Mouse (Mus musculus): ENCODE measurements around the gene Tmem87b.

Tmem87b gene

DNA sequence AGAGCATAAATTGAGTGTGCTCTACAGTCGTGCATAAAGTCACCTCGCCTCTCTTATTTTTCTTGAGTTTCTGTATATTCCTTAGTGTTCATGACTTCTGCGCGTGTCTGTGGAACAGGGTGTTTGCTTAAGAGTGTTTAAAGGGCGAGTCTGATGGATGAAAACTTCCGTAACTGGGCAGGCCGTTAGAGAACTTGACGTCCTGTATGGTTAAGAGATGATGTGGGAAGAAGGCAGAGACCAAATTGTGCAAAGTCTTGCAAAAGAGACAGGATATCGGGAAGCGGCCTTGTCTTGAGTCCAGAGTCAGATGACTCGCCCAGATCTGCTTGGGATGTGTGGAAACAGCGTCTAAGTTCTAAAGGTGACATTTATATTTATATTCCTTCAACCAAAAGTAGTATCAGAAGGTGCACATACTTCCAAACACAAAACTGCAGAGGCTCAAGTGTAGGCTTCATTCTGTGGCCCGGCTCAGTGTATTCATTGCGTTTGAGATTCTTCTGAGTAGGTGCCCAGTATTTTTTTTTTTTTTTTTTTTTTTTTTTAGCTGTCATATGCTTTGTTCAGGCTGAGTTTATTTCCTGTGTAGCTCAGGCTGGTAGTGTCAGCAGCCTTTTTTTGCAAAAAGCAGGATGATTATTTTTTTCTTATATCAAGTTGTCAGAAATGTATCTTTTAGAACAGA, 1.2 kb downstream of the Tmem87b start:
- no peak for DNase-seq (ENCODE audit: low read depth, low spot score)

DNA sequence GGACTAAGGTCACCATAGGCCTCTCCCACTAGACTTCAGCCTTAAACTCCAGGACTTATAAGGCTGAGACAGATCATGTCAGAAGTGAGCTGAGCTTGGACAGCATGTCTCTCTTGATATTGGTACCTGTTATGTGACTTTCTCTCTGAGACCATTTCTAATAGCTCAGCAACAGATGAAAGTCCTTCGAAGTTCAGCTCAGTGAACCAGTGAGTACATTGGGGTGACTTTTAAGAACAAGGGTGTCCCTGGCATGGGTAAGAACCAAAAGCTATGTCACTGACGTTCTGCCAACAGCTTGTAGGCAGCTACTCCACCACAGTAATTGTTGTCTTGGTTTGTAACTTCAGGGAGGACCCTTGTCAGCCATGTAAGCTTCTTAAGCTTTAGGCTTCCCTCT, 2.7 kb downstream of the Tmem87b start:
- DNase-seq (ENCODE audit: low read depth, low spot score): no peak

DNA sequence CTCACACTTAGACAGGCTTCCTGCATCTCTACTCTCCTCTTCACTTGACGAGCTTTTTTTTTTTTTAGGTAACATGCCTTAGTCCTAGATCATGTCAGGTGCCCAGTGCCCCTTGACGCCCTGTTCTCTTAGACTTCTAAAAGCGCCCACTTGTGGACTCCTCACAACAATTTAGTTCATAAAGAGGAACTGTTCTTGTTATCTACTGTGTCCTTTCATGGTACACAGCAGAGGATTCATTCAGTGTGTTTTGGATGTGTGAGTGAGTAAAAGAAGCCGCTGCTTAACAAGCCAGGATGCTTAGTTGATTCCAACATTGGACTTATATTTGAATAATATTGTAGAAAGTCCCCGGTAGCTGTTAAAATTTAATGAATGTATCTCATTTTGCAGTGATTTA, 6.0 kb downstream of the Tmem87b start:
- no peak for DNase-seq (ENCODE audit: low read depth, low spot score)

DNA sequence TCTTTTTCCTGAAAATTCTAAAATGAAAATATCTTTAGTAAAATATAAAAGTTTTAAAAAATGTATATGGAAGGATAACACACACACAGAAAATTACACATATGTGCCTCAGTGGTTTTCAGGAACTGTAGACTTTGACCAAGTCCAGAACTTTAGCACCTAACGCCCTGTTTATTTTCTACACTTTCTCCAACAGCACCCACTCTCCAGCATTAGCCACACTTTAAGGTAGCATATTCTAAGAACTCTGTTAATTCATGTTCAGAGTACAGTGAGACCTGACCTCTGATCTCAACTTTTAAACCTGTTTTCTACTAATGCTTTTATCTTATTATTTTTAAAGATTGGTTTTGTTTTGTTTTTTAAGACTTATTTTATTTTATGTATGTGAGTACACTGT, 9.9 kb downstream of the Tmem87b start:
- DNase-seq (ENCODE audit: low read depth, low spot score): no peak

DNA sequence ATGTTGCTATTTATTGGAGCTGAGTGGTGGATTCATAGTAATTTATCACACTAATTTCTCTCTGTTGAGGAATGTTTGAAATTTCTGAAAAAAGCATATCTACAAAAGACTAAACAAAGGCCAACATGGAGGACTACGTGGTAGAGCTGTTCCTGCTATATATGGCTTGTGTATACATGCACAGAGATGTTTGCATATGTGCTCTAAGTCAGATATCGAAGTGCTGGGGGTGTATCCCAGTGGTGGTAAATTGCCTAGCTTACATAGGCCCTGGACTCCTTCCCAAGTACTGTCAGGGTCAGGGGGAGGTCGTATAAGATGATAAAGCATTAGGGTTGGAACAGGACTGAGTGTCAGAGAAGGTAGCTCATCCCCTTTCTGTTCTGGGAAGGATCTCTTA, 14.7 kb downstream of the Tmem87b start:
- no peak for DNase-seq (ENCODE audit: low read depth, low spot score)

DNA sequence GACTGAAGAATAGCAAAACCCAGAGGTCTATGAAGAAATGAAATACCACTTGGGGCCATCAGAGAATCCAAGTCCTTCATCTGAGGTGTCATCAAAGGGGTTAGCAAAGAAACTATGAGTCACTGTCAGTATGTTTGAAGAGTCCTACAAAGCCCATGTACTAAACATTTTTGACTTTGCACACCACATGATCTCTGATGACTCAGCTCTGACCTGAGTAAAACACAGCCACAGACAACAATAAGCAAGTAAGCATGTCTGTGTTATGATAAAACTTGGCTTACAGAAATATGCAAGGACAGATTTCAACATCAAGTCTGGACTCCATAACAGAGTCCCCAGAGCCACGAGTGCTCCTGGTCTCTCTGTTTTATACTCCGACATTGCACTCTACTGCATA, 15.1 kb downstream of the Tmem87b start:
- no peak for DNase-seq (ENCODE audit: low read depth, low spot score)

DNA sequence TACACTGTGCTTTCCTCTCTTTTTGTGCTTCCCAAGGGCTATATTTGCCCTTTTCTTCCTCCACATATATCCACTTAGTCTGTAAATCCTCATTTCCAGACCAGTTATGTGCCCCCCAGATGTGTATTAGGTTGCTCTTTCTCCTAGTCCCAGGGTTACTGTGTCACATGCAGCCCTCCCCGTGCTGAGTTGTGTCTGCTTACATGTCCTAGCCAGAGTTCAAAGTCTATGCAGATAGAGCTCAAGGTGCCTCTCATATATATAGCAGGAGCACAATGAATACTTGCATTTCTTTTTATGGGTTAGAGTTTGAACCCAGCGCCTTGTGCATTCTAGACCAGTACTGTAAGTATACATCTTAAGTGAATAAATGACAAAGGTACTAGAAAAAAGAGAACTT, 15.5 kb downstream of the Tmem87b start:
- no peak for DNase-seq (ENCODE audit: low read depth, low spot score)

DNA sequence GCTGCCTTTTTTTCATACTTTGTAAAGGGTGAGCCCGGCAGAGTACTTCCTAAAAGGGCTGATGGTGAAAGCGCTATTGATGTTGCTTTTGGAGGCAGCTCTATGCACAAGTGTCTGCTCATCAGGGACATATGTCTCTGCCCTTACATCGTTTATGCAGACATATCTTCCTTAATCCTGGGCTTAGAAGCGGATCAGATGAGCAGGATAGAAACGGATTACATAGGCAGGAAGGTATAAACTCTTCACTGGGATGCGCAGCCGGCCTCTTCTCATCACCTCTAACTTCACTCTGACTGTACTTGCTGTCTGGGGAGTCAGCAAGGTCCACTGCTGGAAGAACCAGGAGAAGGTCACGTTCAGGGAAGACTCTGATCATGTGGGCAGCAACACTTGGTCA, 19.6 kb downstream of the Tmem87b start:
- no peak for DNase-seq (ENCODE audit: low read depth, low spot score)

DNA sequence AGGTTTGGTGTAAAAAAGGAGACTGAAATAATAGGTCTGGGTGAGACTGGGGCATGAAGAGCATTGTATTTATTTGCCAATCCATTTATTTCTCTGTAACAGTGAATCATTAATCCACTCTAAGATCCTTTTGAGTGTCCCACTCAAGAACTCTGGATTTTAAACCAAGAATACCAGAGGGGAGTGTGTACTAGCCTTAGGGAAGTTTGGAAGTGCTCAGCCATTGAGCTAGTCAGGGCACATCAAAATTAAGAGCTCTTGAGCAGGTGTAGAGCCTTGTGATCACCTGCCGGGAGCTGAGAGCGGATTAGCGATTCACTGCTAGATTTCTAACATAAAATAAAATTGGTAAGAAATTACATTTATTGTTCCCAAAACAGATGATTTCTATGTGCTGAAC, 20.7 kb downstream of the Tmem87b start:
- no peak for DNase-seq (ENCODE audit: low read depth, low spot score)

DNA sequence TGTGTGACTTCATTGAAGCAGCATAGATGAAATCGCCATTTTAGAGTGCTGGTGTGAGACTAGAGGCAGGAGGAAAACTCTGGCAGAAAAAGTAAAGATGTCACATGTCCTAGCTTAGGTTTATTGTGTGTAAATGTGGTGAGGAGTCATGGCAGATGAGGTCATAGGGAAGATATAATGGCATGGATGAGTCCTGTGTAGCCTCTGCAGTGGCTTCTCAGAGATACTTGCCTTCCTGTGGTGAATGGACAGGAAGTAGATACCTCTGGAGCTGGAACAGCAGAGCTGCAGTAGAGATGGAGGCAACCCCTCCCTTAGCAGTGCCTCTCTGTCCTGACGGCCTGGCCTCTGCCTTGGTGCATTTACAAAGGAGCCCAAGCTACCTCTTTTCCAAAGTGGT, 21.6 kb downstream of the Tmem87b start:
- no peak for DNase-seq (ENCODE audit: low read depth, low spot score)

DNA sequence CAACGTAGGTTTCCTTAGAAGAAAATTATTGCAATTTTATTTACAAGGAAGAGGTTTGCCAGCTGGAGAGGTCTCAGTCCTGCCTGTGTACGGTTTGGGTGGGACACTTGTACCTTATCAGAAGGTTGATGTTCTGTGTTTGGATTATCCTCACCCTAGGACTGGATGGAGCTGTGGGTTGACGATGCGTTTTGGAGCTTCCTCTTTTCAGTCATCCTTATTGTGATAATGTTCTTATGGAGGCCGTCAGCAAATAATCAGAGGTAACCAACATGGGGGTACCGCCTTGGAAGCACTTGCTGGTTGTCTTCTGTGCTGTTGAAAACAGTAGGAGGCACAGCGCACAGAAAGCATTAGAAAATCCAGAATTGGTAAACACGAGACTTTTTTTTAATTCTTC, 24.5 kb downstream of the Tmem87b start:
- DNase-seq (ENCODE audit: low read depth, low spot score): no peak

DNA sequence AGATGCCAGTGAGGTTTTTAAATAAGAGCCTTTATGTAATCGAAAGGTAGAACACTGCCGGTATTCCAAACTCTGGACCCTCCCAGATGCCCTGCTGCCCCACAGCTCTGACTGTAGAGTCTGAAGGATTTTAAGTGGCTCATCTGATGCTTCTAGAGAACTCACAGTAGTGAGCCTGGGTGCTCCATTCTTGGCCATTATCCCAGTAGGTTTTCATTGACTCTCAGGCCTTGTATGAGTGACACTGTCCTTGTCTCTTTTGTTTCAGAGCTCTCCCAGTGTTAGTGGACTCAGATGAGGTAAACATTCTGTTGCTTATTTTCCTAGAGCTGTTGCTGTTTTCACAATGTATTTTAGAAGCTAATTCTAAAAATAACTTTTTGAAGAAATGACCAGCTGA, 32.1 kb downstream of the Tmem87b start:
- no peak for DNase-seq (ENCODE audit: low read depth, low spot score)

DNA sequence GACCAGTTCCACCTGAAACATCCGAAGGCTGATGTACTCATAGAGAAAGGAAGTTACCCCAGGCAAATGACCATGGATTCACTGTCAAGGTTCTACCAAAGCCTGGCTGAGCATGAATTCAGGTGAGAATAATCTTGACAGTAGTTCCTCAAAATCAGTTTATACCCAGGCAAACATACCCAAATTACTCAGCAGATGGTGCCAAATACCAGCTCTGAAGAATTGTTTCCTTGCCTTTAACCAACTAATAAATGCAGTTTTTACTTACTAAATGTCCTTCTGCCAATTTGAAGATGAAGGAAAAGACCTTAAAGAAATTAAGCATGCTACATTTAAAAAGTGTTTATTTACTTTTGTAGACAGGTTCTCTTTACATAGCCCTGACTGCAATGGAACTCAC, 38.8 kb downstream of the Tmem87b start:
- no peak for DNase-seq (ENCODE audit: low read depth, low spot score)

DNA sequence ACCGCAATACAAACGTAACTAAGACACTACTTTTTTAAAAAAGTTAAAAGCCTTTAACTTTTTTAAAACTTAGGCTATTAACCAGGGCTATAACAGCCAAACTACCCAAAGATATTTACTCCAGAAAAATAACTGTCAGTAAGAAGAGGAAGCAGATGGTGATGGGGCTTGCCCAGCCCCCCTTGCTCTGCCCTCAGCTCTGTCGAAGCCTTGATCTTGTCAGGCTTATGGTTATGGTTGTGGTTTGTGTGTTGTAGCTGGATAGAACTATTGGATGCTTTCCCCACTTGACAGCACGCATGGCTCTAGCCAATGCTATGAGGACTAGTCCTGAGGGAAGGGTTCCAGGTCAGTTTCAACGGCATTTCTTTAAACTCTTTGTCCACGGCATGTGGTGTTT, 41.0 kb downstream of the Tmem87b start:
- DNase-seq (ENCODE audit: low read depth, low spot score): no peak

DNA sequence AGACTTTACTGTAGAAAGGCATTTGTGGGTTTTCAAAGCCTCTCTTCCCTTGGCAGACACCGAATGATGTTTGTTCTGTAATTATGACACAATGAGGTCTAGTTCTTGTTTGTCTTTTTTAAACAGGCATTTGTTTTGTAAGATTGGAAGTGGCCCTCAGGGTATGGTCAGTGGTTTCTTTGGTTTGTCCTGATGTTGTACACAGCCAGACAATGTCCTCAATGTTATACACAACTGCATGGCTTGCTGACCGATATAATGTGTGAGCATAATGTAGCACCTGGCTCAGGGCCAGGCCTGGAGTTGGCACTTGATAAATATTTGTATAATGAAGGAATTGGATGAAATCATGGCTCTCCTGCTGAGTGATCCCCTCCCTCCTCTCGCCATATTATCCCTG, 41.9 kb downstream of the Tmem87b start:
- DNase-seq (ENCODE audit: low read depth, low spot score): no peak

DNA sequence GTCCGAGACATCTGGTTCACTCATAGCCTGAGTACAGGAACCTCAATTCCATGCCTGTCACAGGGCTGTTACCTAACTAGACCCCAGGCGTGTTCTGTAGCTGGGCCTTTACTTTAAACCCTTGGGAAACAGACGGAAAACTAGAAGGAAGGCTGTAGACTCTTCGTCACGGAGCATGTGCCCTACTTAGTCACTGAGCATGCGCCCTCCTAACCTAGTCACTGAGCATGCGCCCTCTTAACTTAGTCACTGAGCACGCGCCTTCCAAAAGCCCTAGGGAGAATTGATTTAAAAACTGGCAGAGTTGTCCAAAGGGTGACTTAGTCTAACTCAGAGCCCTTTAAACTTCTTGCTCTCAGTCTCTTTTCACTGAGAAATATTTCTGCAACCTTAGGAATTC, 44.7 kb downstream of the Tmem87b start, which contains the start of gene Fbln7:
Gene Fbln7, plus strand, starts transcription at position 346 of the 400 bp plus-strand sequence.
- DNase-seq (ENCODE audit: low read depth, low spot score): no peak

DNA sequence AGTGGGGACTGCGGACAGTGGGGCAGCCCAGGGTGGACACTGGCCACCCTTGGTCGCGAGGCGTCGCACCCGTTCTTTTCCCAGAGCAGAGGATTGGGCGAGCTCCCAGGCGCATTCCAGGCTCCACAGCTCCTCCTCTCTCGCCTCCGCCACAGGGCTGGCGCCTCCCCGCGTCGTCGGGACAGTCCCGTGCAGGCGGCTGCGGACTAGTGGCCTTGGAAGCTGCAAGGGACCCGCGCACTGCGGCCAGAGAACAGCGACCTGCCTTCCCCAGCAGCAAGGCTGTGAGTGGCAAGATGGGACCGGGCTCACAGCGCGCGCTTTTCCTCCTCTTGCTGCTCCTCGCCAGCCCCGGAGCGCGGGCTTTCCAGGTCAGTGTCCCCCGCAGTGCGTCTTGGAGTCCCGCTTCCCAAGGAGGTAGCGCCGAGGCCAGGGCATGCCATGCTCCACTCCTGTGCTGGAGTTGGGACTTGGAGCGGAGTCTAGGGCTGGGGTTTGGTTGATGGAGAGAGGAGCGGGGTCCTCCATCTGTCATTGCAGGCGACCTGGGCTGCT, 45.9 kb downstream of the Tmem87b start:
- DNase-seq (ENCODE audit: low read depth, low spot score): no peak

DNA sequence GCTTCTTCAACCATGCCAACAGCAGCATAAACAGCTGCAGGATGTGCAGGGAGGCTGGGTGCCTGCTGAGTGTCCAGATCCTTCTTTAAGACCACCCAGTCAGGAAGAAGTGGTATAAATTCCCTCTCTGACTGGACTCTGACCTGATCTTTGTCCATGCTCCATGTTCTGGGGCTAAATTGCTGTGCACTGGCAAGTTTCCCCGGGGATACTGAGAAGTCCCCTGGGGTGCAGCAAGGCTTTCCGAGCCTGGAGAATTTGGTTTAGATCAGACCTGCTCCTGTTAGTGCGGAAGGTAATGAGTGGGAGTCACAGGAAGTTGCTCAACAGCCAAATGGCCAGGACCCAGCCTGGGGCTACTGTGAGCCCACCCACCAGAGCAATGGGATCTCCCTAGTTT, 47.1 kb downstream of the Tmem87b start:
- DNase-seq (ENCODE audit: low read depth, low spot score): no peak

DNA sequence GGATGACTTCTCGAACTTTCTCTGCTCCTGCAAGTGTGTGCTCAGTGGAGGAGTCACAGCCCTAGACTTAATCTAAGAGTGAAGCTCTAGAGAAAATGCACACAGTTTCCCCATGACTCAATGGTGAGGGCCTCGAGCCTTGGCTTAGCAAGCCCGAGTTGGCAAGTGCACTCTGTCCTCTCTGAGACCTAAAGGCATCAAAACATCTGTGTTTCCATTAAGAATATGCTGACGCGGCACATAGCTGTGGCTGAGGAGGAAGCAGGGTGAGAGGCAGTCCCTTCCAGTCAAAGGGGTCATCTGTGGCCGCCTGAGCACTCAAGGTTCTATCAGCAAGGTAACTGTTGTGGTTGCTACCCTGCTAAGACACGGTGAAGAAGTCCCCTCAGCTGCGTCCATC, 53.7 kb downstream of the Tmem87b start:
- no peak for DNase-seq (ENCODE audit: low read depth, low spot score)

DNA sequence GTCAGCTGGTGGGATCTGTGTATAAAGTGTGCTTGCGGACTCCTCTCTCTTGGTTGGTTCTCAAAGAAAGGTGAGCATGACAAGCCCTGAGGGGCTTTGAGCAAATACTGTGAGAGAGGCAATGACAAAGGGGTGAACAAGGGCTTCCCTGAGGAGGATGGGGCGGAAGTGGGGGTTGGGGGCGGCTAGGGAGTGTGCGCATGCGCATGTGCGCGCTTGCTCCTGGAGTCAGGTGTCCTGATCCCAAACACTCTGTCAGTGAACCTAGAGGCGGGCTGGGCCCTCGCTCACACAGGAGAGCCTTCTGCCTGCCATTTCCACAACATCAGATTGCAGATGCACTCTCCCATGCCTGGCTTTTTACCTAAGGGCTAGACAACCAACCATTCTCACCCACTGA, 54.3 kb downstream of the Tmem87b start:
- DNase-seq (ENCODE audit: low read depth, low spot score): no peak

DNA sequence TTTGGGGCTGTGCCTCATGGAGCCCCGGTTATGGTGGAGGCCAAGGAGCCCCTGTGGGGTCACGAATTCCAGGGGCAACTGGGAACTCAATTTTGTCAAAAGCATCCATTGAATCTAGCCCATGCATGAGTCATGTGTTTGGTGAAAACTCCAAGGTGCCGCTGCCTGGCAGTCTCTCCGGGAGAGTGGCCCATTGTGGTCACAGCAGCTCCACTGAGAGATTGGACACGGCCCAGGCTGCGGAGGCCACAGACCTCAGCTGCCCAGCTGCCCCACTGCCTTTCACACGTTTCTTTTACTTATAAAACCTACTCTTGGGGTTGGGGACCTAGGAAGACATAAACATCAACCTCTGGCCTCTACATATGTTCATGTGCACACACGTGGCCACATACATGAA, 57.6 kb downstream of the Tmem87b start:
- DNase-seq (ENCODE audit: low read depth, low spot score): no peak

DNA sequence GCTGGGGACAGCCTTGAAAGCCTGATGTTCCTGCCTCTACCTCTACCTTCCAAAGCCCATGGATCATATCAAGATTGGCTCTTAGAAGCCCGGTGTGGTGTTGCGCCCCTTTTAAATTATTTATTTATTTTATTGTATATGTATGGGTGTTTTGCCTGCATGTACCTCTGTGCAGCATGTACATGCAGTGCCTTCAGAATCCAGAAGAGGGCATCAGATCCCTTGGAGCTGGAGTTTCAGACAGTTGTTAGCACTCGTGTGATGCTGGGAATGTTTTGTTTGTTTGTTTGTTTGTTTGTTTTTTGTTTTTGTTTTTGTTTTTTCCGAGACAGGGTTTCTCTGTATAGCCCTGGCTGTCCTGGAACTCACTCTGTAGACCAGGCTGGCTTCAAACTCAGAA, 63.3 kb downstream of the Tmem87b start:
- no peak for DNase-seq (ENCODE audit: low read depth, low spot score)

DNA sequence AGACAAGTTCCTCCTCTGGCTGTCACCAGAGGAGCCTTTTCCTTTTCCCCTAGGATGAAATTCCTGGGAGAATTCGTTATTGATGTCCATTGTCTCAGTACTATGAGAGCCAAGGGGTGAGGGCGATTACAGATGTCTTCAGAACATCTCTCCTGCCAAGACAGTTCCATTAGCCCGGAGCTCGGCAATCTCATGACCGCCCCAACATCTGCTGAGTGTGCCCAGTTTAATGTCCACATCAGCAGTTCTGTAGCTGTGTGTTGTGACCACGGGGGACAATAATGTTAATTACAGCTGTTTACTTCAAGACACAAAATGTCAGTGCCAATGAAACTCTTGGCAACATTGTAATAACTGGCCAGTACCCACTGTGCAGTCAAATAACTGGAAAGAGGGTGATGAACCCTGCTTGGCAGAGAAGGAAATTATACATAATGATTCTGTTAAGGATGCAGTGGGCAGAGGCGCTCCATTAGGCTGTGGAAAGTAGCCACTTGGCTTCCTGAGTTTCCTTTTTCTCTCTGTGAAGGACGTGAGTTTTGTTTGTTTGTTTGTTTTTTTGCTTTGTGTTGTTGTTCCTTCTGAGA, 67.4 kb downstream of the Tmem87b start:
- DNase-seq (ENCODE audit: low read depth, low spot score): no peak
